Mouse (Mus musculus): ENCODE data around the gene Nlrc5.

DNA sequence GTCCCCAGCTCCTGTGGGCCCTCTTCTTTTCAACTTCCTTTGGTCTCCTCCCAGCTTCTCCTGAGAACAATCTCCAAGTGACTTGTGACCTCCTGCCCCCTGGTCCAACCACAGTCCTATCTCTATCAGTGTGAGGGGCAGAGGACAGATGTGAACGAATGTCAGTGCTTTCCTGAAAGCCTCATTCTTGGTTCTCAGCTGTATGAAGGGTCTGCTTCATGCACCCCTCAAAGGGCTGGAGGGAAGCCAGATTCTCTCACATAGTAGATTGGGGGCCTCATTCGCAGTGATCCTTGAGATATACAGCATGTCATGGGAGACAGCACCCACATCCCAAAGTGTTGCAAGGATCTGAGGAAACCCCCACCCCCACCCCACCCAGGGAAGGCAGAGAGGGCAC, 53.9 kb downstream of the Nlrc5 start:
- TF ChIP-seq CTCF (IDR thresholded peaks at IDR 0.05; ENCODE audit: low read depth) (no peak), EP300 (IDR thresholded peaks at IDR 0.05; ENCODE audit: low read depth) (no peak)
